Mouse (Mus musculus): ENCODE measurements around the gene Hist1h3g. TPM values are rescaled to one million over a fixed set of nuclear protein-coding genes. Genes with fewer than 3 reads are reported as not detected.

The Hist1h3g gene
- polyA plus RNA-seq, 1 experiment from 2014 or later, result not detected

- Histone ChIP-seq H3K36me3 (ENCODE audit: inconsistent target) (no peaks in the 10 kb centered on the region), H3K79me2 (ENCODE audit: inconsistent target) (no peaks in the 10 kb centered on the region), H3K27ac (peak overlapping the region; percentile 88), H3K4me3 (ENCODE audit: inconsistent target) (no peak overlapping the region)
These were observed 48.3 kb downstream of the Hist1h3g start for GRCm38 (mm10) chr13:23583387-23584068.

- Histone ChIP-seq H3K36me3 (ENCODE audit: inconsistent target) (no peaks in the 10 kb centered on the region), H3K4me3 (ENCODE audit: inconsistent target) (peak overlapping the region; percentile 43), H3K79me2 (ENCODE audit: inconsistent target) (no peaks in the 10 kb centered on the region), H3K27ac (peak overlapping the region; percentile 88)
These were observed 49.1 kb downstream of the Hist1h3g start for GRCm38 (mm10) chr13:23584331-23584730.

GRCm38 (mm10) chr13:23585029-23585441, 49.8 kb downstream of the Hist1h3g start:
- under 1% methylated on average over 21 of the region's 21 CpGs for WGBS (ENCODE audit: missing documents)
- Histone ChIP-seq H3K79me2 (ENCODE audit: inconsistent target) (no peaks in the 10 kb centered on the region), H3K27ac (peak overlapping the region; percentile 88), H3K36me3 (ENCODE audit: inconsistent target) (no peaks in the 10 kb centered on the region), H3K4me3 (ENCODE audit: inconsistent target) (peak overlapping the region; percentile 43)

Other genes with a start within 250 kb of the Hist1h3g start
- gene Zfp322a, start 166.2 kb upstream of the Hist1h3g start, polyA plus RNA-seq (2018), result 12.3 to 19.9 TPM (median 12.8 TPM) in 3 replicates
- 3.5 to 4.4 TPM (median 3.7 TPM) in 3 replicates for gene Abt1, start 111.6 kb upstream of the Hist1h3g start, polyA plus RNA-seq (2018)
- not detected in 3 replicates for gene Btn1a1, start 69.5 kb upstream of the Hist1h3g start, polyA plus RNA-seq (2018)
- gene Btn2a2, start 46.6 kb upstream of the Hist1h3g start, polyA plus RNA-seq (2018), result not detected in 3 replicates
- 1.0 to 1.9 TPM in 2 of 3 replicates, not detected in the other for gene Hist1h4h, start 4.4 kb upstream of the Hist1h3g start, polyA plus RNA-seq (2018)
- not detected in 3 replicates for gene Hist1h2af, start 1.5 kb upstream of the Hist1h3g start, polyA plus RNA-seq (2018)
- 0.09 to 0.34 TPM (median 0.15 TPM) in 3 replicates for gene Hist1h2bh, start 8.0 kb downstream of the Hist1h3g start, polyA plus RNA-seq (2018)
- gene Hist1h3f, start 8.6 kb downstream of the Hist1h3g start, polyA plus RNA-seq (2018), result not detected in 3 replicates
- gene Hist1h4f, start 16.2 kb downstream of the Hist1h3g start, polyA plus RNA-seq (2018), result not detected in 3 replicates
- gene Hist1h1d, start 17.8 kb downstream of the Hist1h3g start, polyA plus RNA-seq (2018), result 0.05 to 0.10 TPM (median 0.10 TPM) in 3 replicates
- gene Hist1h3e, start 26.9 kb downstream of the Hist1h3g start, polyA plus RNA-seq (2018), result 0.26 TPM in 1 of 3 replicates, not detected in the others
- 0.70 to 2.0 TPM (median 0.90 TPM) in 3 replicates for gene Hist1h2ae, start 35.8 kb downstream of the Hist1h3g start, polyA plus RNA-seq (2018)
- gene Hist1h2bg, start 36.0 kb downstream of the Hist1h3g start, polyA plus RNA-seq (2018), result 0.65 to 7.9 TPM (median 2.9 TPM) in 3 replicates
- not detected in 3 replicates for gene Hist1h2bf, start 38.8 kb downstream of the Hist1h3g start, polyA plus RNA-seq (2018)
- gene Hist1h2ad, start 39.0 kb downstream of the Hist1h3g start, polyA plus RNA-seq (2018), result not detected in 3 replicates
- gene Hist1h3d, start 40.3 kb downstream of the Hist1h3g start, polyA plus RNA-seq (2018), result 0.13 to 1.1 TPM in 2 of 3 replicates, not detected in the other
- gene Hist1h4d, start 46.2 kb downstream of the Hist1h3g start, polyA plus RNA-seq (2018), result 0.13 TPM in 1 of 3 replicates, not detected in the others
- 0.35 to 1.0 TPM (median 0.76 TPM) in 3 replicates for gene Hist1h2be, start 85.7 kb downstream of the Hist1h3g start, polyA plus RNA-seq (2018)
- gene Hist1h1e, start 87.1 kb downstream of the Hist1h3g start, polyA plus RNA-seq (2018), result 0.16 to 0.34 TPM (median 0.26 TPM) in 3 replicates
- 0.20 to 0.36 TPM (median 0.33 TPM) in 3 replicates for gene Hist1h2ac, start 148.5 kb downstream of the Hist1h3g start, polyA plus RNA-seq (2018)
- 101 to 170 TPM (median 160 TPM) in 3 replicates for gene Hist1h2bc, start 148.8 kb downstream of the Hist1h3g start, polyA plus RNA-seq (2018)
- gene Hist1h1t, start 160.4 kb downstream of the Hist1h3g start, polyA plus RNA-seq (2018), result not detected in 3 replicates
- 0.53 TPM in 1 of 3 replicates, not detected in the others for gene Hist1h4c, start 163.0 kb downstream of the Hist1h3g start, polyA plus RNA-seq (2018)
- gene Hfe, start 175.4 kb downstream of the Hist1h3g start, polyA plus RNA-seq (2018), result 27.7 to 67.4 TPM (median 36.4 TPM) in 3 replicates
- gene Hist1h1c, start 203.4 kb downstream of the Hist1h3g start, polyA plus RNA-seq (2018), result 72.8 to 156 TPM (median 87.8 TPM) in 3 replicates
- gene Hist1h3c, start 210.2 kb downstream of the Hist1h3g start, polyA plus RNA-seq (2018), result not detected in 3 replicates
- not detected in 3 replicates for gene Hist1h2bb, start 211.3 kb downstream of the Hist1h3g start, polyA plus RNA-seq (2018)
- gene Hist1h2ab, start 215.7 kb downstream of the Hist1h3g start, polyA plus RNA-seq (2018), result not detected in 3 replicates
- gene Hist1h3b, start 216.8 kb downstream of the Hist1h3g start, polyA plus RNA-seq (2018), result not detected in 3 replicates
- gene Hist1h4b, start 221.6 kb downstream of the Hist1h3g start, polyA plus RNA-seq (2018), result 0.99 TPM in 1 of 3 replicates, not detected in the others
- gene Hist1h4a, start 225.8 kb downstream of the Hist1h3g start, polyA plus RNA-seq (2018), result not detected in 3 replicates
- not detected in 3 replicates for gene Hist1h3a, start 227.0 kb downstream of the Hist1h3g start, polyA plus RNA-seq (2018)
- 0.43 TPM in 1 of 3 replicates, not detected in the others for gene Hist1h1a, start 228.2 kb downstream of the Hist1h3g start, polyA plus RNA-seq (2018)
- gene Trim38, start 234.5 kb downstream of the Hist1h3g start, polyA plus RNA-seq (2018), result not detected in 3 replicates

Data from macrophage (primary cell).